Mouse (Mus musculus): ENCODE measurements around the gene Crb3.

Gene Crb3

GRCm38 (mm10) chr17:57087049-57087832 lies 28.3 kb downstream of the Crb3 start, which contains the start of gene Tubb4a:
Tubb4a (minus strand) TSS chr17:57087782.
- TF ChIP-seq GATA4 (IDR thresholded peaks at IDR 0.05; ENCODE audit: insufficient replicate concordance, low read length), result no peak

- no peak for TF ChIP-seq GATA4 (IDR thresholded peaks at IDR 0.05; ENCODE audit: insufficient replicate concordance, low read length)
Observed at GRCm38 (mm10) chr17:57094222-57094621, 35.3 kb downstream of the Crb3 start.

GRCm38 (mm10) chr17:57095855-57096622 lies 37.1 kb downstream of the Crb3 start:
- TF ChIP-seq GATA4 (IDR thresholded peaks at IDR 0.05; ENCODE audit: insufficient replicate concordance, low read length), result no peak

- no peak for TF ChIP-seq GATA4 (IDR thresholded peaks at IDR 0.05; ENCODE audit: insufficient replicate concordance, low read length)
Observed at GRCm38 (mm10) chr17:57096623-57096920, 37.7 kb downstream of the Crb3 start.

- TF ChIP-seq GATA4 (IDR thresholded peaks at IDR 0.05; ENCODE audit: insufficient replicate concordance, low read length), result no peak
Observed at GRCm38 (mm10) chr17:57098321-57098720, 39.4 kb downstream of the Crb3 start.

- no peak for TF ChIP-seq GATA4 (IDR thresholded peaks at IDR 0.05; ENCODE audit: insufficient replicate concordance, low read length)
Observed at GRCm38 (mm10) chr17:57099629-57100325, 40.9 kb downstream of the Crb3 start.

GRCm38 (mm10) chr17:57102276-57102675 lies 43.4 kb downstream of the Crb3 start:
- TF ChIP-seq GATA4 (IDR thresholded peaks at IDR 0.05; ENCODE audit: insufficient replicate concordance, low read length), result no peak

- no peak for TF ChIP-seq GATA4 (IDR thresholded peaks at IDR 0.05; ENCODE audit: insufficient replicate concordance, low read length)
Observed at GRCm38 (mm10) chr17:57104496-57104895, 45.6 kb downstream of the Crb3 start.

- TF ChIP-seq GATA4 (IDR thresholded peaks at IDR 0.05; ENCODE audit: insufficient replicate concordance, low read length), result no peak
Observed at GRCm38 (mm10) chr17:57105181-57106034, 46.5 kb downstream of the Crb3 start, which contains the start of gene Tnfsf9. Tnfsf9 (plus strand) TSS chr17:57105325.

GRCm38 (mm10) chr17:57106035-57106368 lies 47.1 kb downstream of the Crb3 start:
- TF ChIP-seq GATA4 (IDR thresholded peaks at IDR 0.05; ENCODE audit: insufficient replicate concordance, low read length), result no peak

- no peak for TF ChIP-seq GATA4 (IDR thresholded peaks at IDR 0.05; ENCODE audit: insufficient replicate concordance, low read length)
Observed at GRCm38 (mm10) chr17:57107064-57107463, 48.2 kb downstream of the Crb3 start.

- no peak for TF ChIP-seq GATA4 (IDR thresholded peaks at IDR 0.05; ENCODE audit: insufficient replicate concordance, low read length)
Observed at GRCm38 (mm10) chr17:57108040-57108665, 49.2 kb downstream of the Crb3 start.

- no peak for TF ChIP-seq GATA4 (IDR thresholded peaks at IDR 0.05; ENCODE audit: insufficient replicate concordance, low read length)
Observed at GRCm38 (mm10) chr17:57108666-57109171, 49.8 kb downstream of the Crb3 start.

GRCm38 (mm10) chr17:57110005-57110404 lies 51.1 kb downstream of the Crb3 start:
- no peak for TF ChIP-seq GATA4 (IDR thresholded peaks at IDR 0.05; ENCODE audit: insufficient replicate concordance, low read length)
